Mouse (Mus musculus): Measurements from ENCODE around the gene Unc5c. TPM values are rescaled to one million over a fixed set of nuclear protein-coding genes. Genes with fewer than 3 reads are reported as not detected.

Gene Unc5c
- total and polyA plus RNA-seq, 3 experiments: not detected

DNA sequence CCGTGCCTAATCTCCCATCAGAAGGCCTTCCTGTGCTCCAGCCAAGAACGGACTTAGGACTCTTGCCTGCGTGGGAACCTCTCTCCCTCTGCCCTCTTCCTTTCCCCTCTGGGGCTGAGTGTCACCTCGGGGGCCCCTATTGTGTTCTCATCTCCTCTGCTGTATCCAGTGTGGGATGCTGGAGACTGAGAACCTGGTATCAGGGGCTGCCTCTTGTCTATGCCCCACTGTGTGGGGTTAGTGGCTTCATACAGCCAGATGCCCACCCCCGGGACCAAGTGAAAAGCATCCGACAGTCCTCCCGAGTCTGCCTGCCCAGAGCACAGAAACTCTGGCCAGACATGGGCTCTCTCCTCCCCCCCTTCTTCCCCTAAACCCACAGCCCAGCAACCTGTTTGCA lies 287.2 kb downstream of the Unc5c start:
- no peaks in the 10 kb centered on the region for H3K27me3 ChIP-seq (ENCODE audit: control insufficient read depth in 1 of 2, insufficient read depth in 2 of 2, low read length in 2 of 2)
- H3K36me3 ChIP-seq (ENCODE audit: control insufficient read depth in 1 of 2, insufficient read depth in 2 of 2, low read length in 2 of 2): no peaks in the 10 kb centered on the region
- no peaks in the 10 kb centered on the region for H3K9me3 ChIP-seq (replicated peaks; ENCODE audit: insufficient read depth, low read length)
- no peak overlapping the region for H3K9ac ChIP-seq (ENCODE audit: control insufficient read depth, low read depth, low read length, poor library complexity, severe bottlenecking)
- H3K79me2 ChIP-seq (ENCODE audit: control insufficient read depth, insufficient read depth, low read length, poor library complexity): no peaks in the 10 kb centered on the region
- no peak overlapping the region for H3K27ac ChIP-seq (ENCODE audit: control insufficient read depth, low read depth, low read length)
- no peaks in the 10 kb centered on the region for H3K4me1 ChIP-seq (ENCODE audit: control insufficient read depth in 1 of 2, insufficient read depth in 2 of 2, low read length in 2 of 2)
- H3K4me3 ChIP-seq (ENCODE audit: control insufficient read depth in 1 of 2, insufficient read depth in 1 of 2, low read depth in 2 of 2, low read length in 2 of 2): no peak overlapping the region
- TF ChIP-seq POLR2AphosphoS2 (IDR thresholded peaks at IDR 0.05; ENCODE audit: low read length): no peak
- no peak for TF ChIP-seq CHD1 (IDR thresholded peaks at IDR 0.05; ENCODE audit: low read depth, low read length)
- no peak for TF ChIP-seq NELFE (IDR thresholded peaks at IDR 0.05; ENCODE audit: low read depth, low read length)
- TF ChIP-seq GATA1 (IDR thresholded peaks at IDR 0.05; ENCODE audit: low read depth, low read length): no peak
- TF ChIP-seq BHLHE40 (IDR thresholded peaks at IDR 0.05; ENCODE audit: borderline replicate concordance, low read depth, low read length): no peak
- TF ChIP-seq CTCF (IDR thresholded peaks at IDR 0.05 in 2 of 3, conservative IDR thresholded peaks at IDR 0.05 in 1 of 3; ENCODE audit: control insufficient read depth in 1 of 3, insufficient read depth in 1 of 3, low read depth in 2 of 3, low read length in 3 of 3, poor library complexity in 1 of 3, severe bottlenecking in 1 of 3): no peak
- no peak for TF ChIP-seq TAL1 (IDR thresholded peaks at IDR 0.05; ENCODE audit: low read length)
- no peak for TF ChIP-seq MAZ (IDR thresholded peaks at IDR 0.05; ENCODE audit: low read depth, low read length)
- TF ChIP-seq MEF2A (IDR thresholded peaks at IDR 0.05; ENCODE audit: extremely low read depth, insufficient replicate concordance, low read depth, low read length, poor library complexity, severe bottlenecking): no peak
- no peak for TF ChIP-seq USF2 (IDR thresholded peaks at IDR 0.05; ENCODE audit: borderline replicate concordance in 1 of 2, insufficient read depth in 1 of 2, low read depth in 1 of 2, low read length in 2 of 2)
- no peak for TF ChIP-seq MXI1 (IDR thresholded peaks at IDR 0.05; ENCODE audit: low read depth, low read length)
- TF ChIP-seq JUND (IDR thresholded peaks at IDR 0.05; ENCODE audit: low read depth, low read length): no peak
- no peak for TF ChIP-seq ZKSCAN1 (IDR thresholded peaks at IDR 0.05; ENCODE audit: low read depth, low read length)
- no peak for TF ChIP-seq MYB (IDR thresholded peaks at IDR 0.05; ENCODE audit: low read depth, low read length)
- TF ChIP-seq MYC (IDR thresholded peaks at IDR 0.05; ENCODE audit: low read depth, low read length): no peak
- DNase-seq (ENCODE audit: low read depth, low spot score): no peak

DNA sequence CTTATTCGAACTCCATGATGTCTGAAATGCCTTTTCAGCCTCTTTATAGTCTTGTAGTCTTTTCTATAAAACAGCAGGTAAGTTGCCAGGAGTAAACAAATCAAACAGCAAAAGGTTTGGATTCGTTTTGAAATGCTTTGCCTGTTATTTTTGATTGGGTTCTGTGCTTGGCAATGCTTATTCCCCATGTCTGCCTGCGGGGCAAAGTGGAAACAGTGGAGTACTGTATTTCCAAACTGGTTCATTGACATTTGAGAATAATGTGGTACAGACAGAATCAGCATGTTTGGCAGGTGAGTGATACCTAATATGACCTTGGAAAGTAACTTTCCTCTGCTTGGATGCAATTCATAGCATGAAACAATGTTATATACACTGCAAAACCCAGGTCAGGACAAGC lies 292.2 kb downstream of the Unc5c start:
- H3K4me1 ChIP-seq (ENCODE audit: control insufficient read depth in 1 of 2, insufficient read depth in 2 of 2, low read length in 2 of 2): no peaks in the 10 kb centered on the region
- no peak overlapping the region for H3K27ac ChIP-seq (ENCODE audit: control insufficient read depth, low read depth, low read length)
- no peaks in the 10 kb centered on the region for H3K79me2 ChIP-seq (ENCODE audit: control insufficient read depth, insufficient read depth, low read length, poor library complexity)
- no peak for DNase-seq (ENCODE audit: low read depth, low spot score)
- no peak overlapping the region for H3K9ac ChIP-seq (ENCODE audit: control insufficient read depth, low read depth, low read length, poor library complexity, severe bottlenecking)
- no peak for TF ChIP-seq EP300 (IDR thresholded peaks at IDR 0.05; ENCODE audit: low read depth in 1 of 2, low read length in 2 of 2)
- TF ChIP-seq UBTF (IDR thresholded peaks at IDR 0.05; ENCODE audit: borderline replicate concordance, insufficient read depth, low read depth, low read length): no peak
- no peak for TF ChIP-seq ZMIZ1 (IDR thresholded peaks at IDR 0.05; ENCODE audit: low read depth, low read length)
- no peak for TF ChIP-seq E2F4 (IDR thresholded peaks at IDR 0.05; ENCODE audit: borderline replicate concordance, low read depth, low read length)
- no peak for TF ChIP-seq POLR2AphosphoS2 (IDR thresholded peaks at IDR 0.05; ENCODE audit: low read length)
- TF ChIP-seq GATA1 (IDR thresholded peaks at IDR 0.05; ENCODE audit: low read depth, low read length): no peak
- no peak for TF ChIP-seq ZKSCAN1 (IDR thresholded peaks at IDR 0.05; ENCODE audit: low read depth, low read length)
- no peak for TF ChIP-seq ZNF384 (IDR thresholded peaks at IDR 0.05; ENCODE audit: low read depth, low read length)
- TF ChIP-seq MYC (IDR thresholded peaks at IDR 0.05; ENCODE audit: low read depth, low read length): no peak
- TF ChIP-seq SIN3A (IDR thresholded peaks at IDR 0.05; ENCODE audit: low read length): no peak
- TF ChIP-seq TAL1 (IDR thresholded peaks at IDR 0.05; ENCODE audit: low read length): no peak
- TF ChIP-seq HCFC1 (IDR thresholded peaks at IDR 0.05; ENCODE audit: low read depth, low read length): no peak
- no peak for TF ChIP-seq ETS1 (IDR thresholded peaks at IDR 0.05; ENCODE audit: low read depth, low read length)
- TF ChIP-seq SMC3 (IDR thresholded peaks at IDR 0.05; ENCODE audit: low read depth, low read length): no peak
- TF ChIP-seq CHD2 (IDR thresholded peaks at IDR 0.05; ENCODE audit: low read length): no peak
- TF ChIP-seq JUND (IDR thresholded peaks at IDR 0.05; ENCODE audit: low read depth, low read length): no peak
- no peak for TF ChIP-seq CTCF (IDR thresholded peaks at IDR 0.05 in 2 of 3, conservative IDR thresholded peaks at IDR 0.05 in 1 of 3; ENCODE audit: control insufficient read depth in 1 of 3, insufficient read depth in 1 of 3, low read depth in 2 of 3, low read length in 3 of 3, poor library complexity in 1 of 3, severe bottlenecking in 1 of 3)
- no peak for TF ChIP-seq POLR2A (IDR thresholded peaks at IDR 0.05; ENCODE audit: control insufficient read depth in 1 of 2, insufficient read depth in 1 of 2, low read depth in 1 of 2, low read length in 2 of 2, poor library complexity in 1 of 2)
- TF ChIP-seq ZC3H11A (IDR thresholded peaks at IDR 0.05; ENCODE audit: low read depth, low read length): no peak
- H3K27me3 ChIP-seq (ENCODE audit: control insufficient read depth in 1 of 2, insufficient read depth in 2 of 2, low read length in 2 of 2): no peaks in the 10 kb centered on the region
- H3K9me3 ChIP-seq (replicated peaks; ENCODE audit: insufficient read depth, low read length): no peaks in the 10 kb centered on the region
- H3K4me3 ChIP-seq (ENCODE audit: control insufficient read depth in 1 of 2, insufficient read depth in 1 of 2, low read depth in 2 of 2, low read length in 2 of 2): no peak overlapping the region
- H3K36me3 ChIP-seq (ENCODE audit: control insufficient read depth in 1 of 2, insufficient read depth in 2 of 2, low read length in 2 of 2): no peaks in the 10 kb centered on the region
